Mouse (Mus musculus) heart, embryonic 13.5 days (tissue): ENCODE data around the gene Slc25a43. TPM values are rescaled to one million over a fixed set of nuclear protein-coding genes. Genes with fewer than 3 reads are reported as not detected.

ENCODE experiments used
- ATAC-seq: fragments of 200-750 bp; cut with Nextera tagmentation; 2 replicates; pipeline ENCODE4 v1.8.0; 2017; ENCODE audit warnings: moderate TSS enrichment; ENCODE audit not compliant: insufficient number of reproducible peaks, low FRiP score, low TSS enrichment; ENCODE audit errors: extremely low read depth
- H3K27ac ChIP-seq: fragments of 300-500 bp; sonication (generic); replicated peaks from 2 replicates; pipeline ENCODE4 v1.5.1; 2015; ENCODE audit warnings: moderate library complexity, mild to moderate bottlenecking, inconsistent platforms
- H3K27me3 ChIP-seq: fragments of 300-500 bp; sonication (generic); replicated peaks from 2 replicates; pipeline ENCODE4 v1.6.1; 2015; ENCODE audit warnings: mild to moderate bottlenecking, inconsistent platforms
- H3K36me3 ChIP-seq: fragments of 300-500 bp; sonication (generic); 2 replicates; pipeline ENCODE4 v1.6.1; 2015; ENCODE audit warnings: mild to moderate bottlenecking, inconsistent platforms
- H3K4me1 ChIP-seq: fragments of 300-500 bp; sonication (generic); 2 replicates; pipeline ENCODE4 v1.6.1; 2015; ENCODE audit warnings: inconsistent platforms
- H3K4me2 ChIP-seq: fragments of 300-500 bp; sonication (generic); 2 replicates; pipeline ENCODE4 v1.6.1; 2015; ENCODE audit warnings: inconsistent platforms, mild to moderate bottlenecking, moderate library complexity
- H3K4me3 ChIP-seq: fragments of 300-500 bp; sonication (generic); 2 replicates; pipeline ENCODE4 v1.5.1; 2015; ENCODE audit warnings: moderate library complexity, mild to moderate bottlenecking, inconsistent platforms
- H3K9ac ChIP-seq: fragments of 300-500 bp; sonication (generic); 2 replicates; pipeline ENCODE4 v1.6.1; 2015; ENCODE audit warnings: inconsistent platforms, mild to moderate bottlenecking, moderate library complexity
- H3K9me3 ChIP-seq: fragments of 300-500 bp; sonication (generic); 2 replicates; pipeline ENCODE4 v1.6.1; 2016; ENCODE audit warnings: inconsistent platforms
- WGBS: fragments of 180-500 bp; shearing (Covaris S2); methylation state at CpG from one replicate; pipeline ENCODE4 v1.1.7; 2015; ENCODE audit warnings: mixed read lengths; 5-methylcytosine and 5-hydroxymethylcytosine counted together
- polyA plus RNA-seq: library from polyadenylated mRNA; unstranded; fragments of >200 nt; fragmentation: Nextera tagmentation; extraction: Ambion mirVana; gene quantifications from 2 replicates; pipeline ENCODE4 v1.2.1, GENCODE M21; 2015

Gene Slc25a43
- 3.0 and 4.1 TPM in 2 replicates for polyA plus RNA-seq

DNA sequence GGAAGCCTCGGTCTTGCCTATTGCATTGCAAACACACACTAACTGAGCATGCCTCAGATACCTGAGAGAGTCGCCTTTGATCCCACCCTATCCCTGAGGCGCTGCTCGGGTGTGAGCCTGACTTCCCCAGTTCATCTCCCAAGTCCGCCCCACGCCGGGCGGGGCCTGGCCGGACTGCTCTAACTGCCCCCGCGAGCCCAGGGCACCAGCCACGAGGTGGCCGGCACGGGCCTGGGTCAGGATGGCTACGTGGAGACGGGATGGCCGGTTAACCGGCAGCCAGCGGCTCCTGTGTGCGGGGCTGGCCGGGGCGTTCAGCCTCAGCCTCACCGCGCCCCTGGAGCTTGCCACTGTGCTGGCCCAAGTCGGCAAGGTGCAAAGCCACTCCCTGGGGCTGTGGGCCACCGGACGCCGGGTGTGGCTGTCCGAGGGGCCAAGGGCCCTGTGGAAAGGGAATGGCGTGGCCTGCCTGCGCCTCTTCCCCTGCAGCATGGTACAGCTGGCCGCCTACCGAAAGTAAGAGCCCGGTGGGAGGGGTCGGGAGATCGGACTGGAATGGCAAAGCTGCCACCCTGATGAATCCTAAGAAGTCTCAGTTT lies at the start of gene Slc25a43:
Slc25a43 (plus strand) TSS at position 157 of the 599 bp plus-strand sequence.
- Histone ChIP-seq H3K4me1 (peaks cover 2% of the 10 kb centered on the region; the same call in 1 of the 2 replicates), H3K27ac (peak within 1 kb of the TSS; percentile 53; the same call in 1 of the 2 replicates), H3K4me3 (peak within 1 kb of the TSS; percentile 57), H3K27me3 (no peaks in the 10 kb centered on the region), H3K4me2 (peak within 1 kb of the TSS; percentile 77), H3K9ac (peak within 1 kb of the TSS; percentile 83), H3K36me3 (no peaks in the 10 kb centered on the region), H3K9me3 (no peaks in the 10 kb centered on the region)
- peak; percentile 42; the same call in 1 of the 2 replicates for ATAC-seq
- 9% methylated on average over 36 of the region's 36 CpGs for WGBS

DNA sequence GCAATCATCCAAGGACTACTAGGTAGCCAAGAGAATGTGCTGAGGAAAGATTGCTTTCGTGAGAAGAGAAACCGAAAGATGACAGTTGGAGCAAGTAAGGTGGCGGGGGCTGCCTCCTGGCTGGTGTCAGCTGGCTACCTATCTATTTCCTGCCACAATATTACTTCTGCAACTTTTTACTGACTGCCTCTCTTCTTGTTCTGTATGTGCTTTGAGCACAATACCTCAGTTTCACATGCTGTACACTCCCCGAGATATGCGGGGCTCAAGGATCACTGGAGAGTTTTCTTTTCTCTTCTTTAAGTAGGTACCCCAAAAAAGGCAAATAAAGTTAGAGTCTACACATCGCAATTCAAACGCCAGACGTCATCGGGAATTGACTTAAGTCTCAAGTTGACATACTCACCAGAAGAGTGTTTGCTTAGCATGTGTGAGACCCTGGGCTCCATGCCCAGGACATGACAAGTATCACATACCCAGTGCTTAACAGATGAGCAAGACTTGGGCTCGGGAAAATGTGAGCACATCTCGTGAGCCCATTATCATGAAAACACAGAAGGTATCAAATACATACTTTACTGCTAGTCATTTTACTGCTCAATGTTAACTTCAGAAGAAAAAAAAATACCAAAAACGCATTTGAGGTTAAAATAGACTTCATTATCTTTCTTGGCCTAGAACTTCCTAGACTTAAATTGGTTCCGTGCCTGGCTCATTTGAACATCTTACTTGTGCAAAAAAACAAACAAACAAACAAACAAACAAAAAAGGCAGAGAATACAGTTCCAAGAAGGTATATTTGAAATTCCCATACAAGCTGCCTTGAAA lies 3.1 kb upstream of the Slc25a43 start:
- H3K27me3 ChIP-seq: no peaks in the 10 kb centered on the region
- no peak overlapping the region for H3K4me3 ChIP-seq
- WGBS: 75% methylated on average over 13 of the region's 13 CpGs
- no peak overlapping the region for H3K4me2 ChIP-seq
- ATAC-seq: no peak
- no peaks in the 10 kb centered on the region for H3K36me3 ChIP-seq
- H3K9ac ChIP-seq: no peak overlapping the region
- no peak overlapping the region for H3K27ac ChIP-seq
- no peaks in the 10 kb centered on the region for H3K4me1 ChIP-seq
- no peaks in the 10 kb centered on the region for H3K9me3 ChIP-seq

- H3K4me3 ChIP-seq: no peak overlapping the region
- 18% methylated on average over 6 of the region's 6 CpGs for WGBS
- no peak overlapping the region for H3K4me2 ChIP-seq
- H3K27ac ChIP-seq: no peak overlapping the region
- H3K27me3 ChIP-seq: no peaks in the 10 kb centered on the region
- no peaks in the 10 kb centered on the region for H3K9me3 ChIP-seq
- no peaks in the 10 kb centered on the region for H3K36me3 ChIP-seq
- ATAC-seq: no peak
- H3K9ac ChIP-seq: no peak overlapping the region
- H3K4me1 ChIP-seq: no peaks in the 10 kb centered on the region
These were observed 2.2 kb upstream of the Slc25a43 start for GRCm38 (mm10) chrX:36741278-36741677.

GRCm38 (mm10) chrX:36742744-36743143 lies 715 bp upstream of the Slc25a43 start:
- Histone ChIP-seq H3K27me3 (no peaks in the 10 kb centered on the region), H3K4me3 (no peak overlapping the region), H3K9ac (no peak overlapping the region), H3K4me2 (no peak overlapping the region), H3K36me3 (no peaks in the 10 kb centered on the region), H3K4me1 (no peaks in the 10 kb centered on the region), H3K9me3 (no peaks in the 10 kb centered on the region), H3K27ac (no peak overlapping the region)
- WGBS: 79% methylated on average over 5 of the region's 5 CpGs
- no peak for ATAC-seq

- Histone ChIP-seq H3K27ac (peak overlapping the region; percentile 53; the same call in 1 of the 2 replicates), H3K36me3 (no peaks in the 10 kb centered on the region), H3K4me3 (no peak overlapping the region), H3K9me3 (no peaks in the 10 kb centered on the region), H3K27me3 (no peaks in the 10 kb centered on the region), H3K9ac (no peak overlapping the region), H3K4me2 (peak overlapping the region; percentile 77; the same call in 1 of the 2 replicates), H3K4me1 (peaks cover 3% of the 10 kb centered on the region; the same call in 1 of the 2 replicates)
- WGBS: 30% methylated on average over 7 of the region's 7 CpGs
- peak; percentile 46; the same call in 1 of the 2 replicates for ATAC-seq
These were observed 1.3 kb downstream of the Slc25a43 start for GRCm38 (mm10) chrX:36744735-36745134.

- H3K9ac ChIP-seq: no peak overlapping the region
- WGBS: 84% methylated on average over 7 of the region's 7 CpGs
- no peaks in the 10 kb centered on the region for H3K9me3 ChIP-seq
- H3K4me2 ChIP-seq: no peak overlapping the region
- peaks cover 3% of the 10 kb centered on the region; the same call in 1 of the 2 replicates for H3K4me1 ChIP-seq
- H3K27ac ChIP-seq: no peak overlapping the region
- no peaks in the 10 kb centered on the region for H3K27me3 ChIP-seq
- no peak overlapping the region for H3K4me3 ChIP-seq
- H3K36me3 ChIP-seq: no peaks in the 10 kb centered on the region
- no peak for ATAC-seq
These were observed 1.9 kb downstream of the Slc25a43 start for GRCm38 (mm10) chrX:36745333-36745732.

DNA sequence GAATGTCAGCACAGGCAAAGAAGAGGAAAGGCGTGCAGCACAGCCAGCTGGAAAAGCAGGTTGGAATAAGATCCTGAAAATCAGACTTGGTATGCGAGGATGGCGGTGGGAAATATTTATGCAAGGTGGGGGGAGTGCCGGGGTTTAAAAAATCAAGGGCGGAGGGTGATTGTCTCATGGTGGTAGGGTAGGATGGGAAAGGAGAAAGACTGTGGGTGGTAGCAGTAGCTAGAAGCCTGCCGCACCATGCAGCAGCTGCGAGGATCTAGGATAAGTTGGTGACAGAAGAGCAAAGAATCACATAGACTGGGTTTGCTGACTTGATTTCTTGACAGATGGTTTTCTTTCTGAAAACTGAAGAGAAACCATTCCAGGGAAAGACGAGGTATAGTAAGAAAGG lies 3.3 kb downstream of the Slc25a43 start:
- no peak for ATAC-seq
- Histone ChIP-seq H3K4me2 (no peak overlapping the region), H3K36me3 (no peaks in the 10 kb centered on the region), H3K9ac (no peak overlapping the region), H3K4me3 (no peak overlapping the region), H3K9me3 (no peaks in the 10 kb centered on the region), H3K27me3 (no peaks in the 10 kb centered on the region), H3K4me1 (peaks cover 3% of the 10 kb centered on the region; the same call in 1 of the 2 replicates), H3K27ac (no peak overlapping the region)
- 69% methylated on average over 8 of the region's 8 CpGs for WGBS

GRCm38 (mm10) chrX:36748573-36748972 lies 5.1 kb downstream of the Slc25a43 start:
- no peak overlapping the region for H3K4me3 ChIP-seq
- no peak for ATAC-seq
- no peaks in the 10 kb centered on the region for H3K36me3 ChIP-seq
- H3K9me3 ChIP-seq: no peaks in the 10 kb centered on the region
- 59% methylated on average over 3 of the region's 3 CpGs for WGBS
- no peak overlapping the region for H3K9ac ChIP-seq
- no peak overlapping the region for H3K4me2 ChIP-seq
- H3K27ac ChIP-seq: no peak overlapping the region
- peaks cover 3% of the 10 kb centered on the region; the same call in 1 of the 2 replicates for H3K4me1 ChIP-seq
- H3K27me3 ChIP-seq: no peaks in the 10 kb centered on the region

- H3K4me1 ChIP-seq: peaks cover 3% of the 10 kb centered on the region; the same call in 1 of the 2 replicates
- H3K9me3 ChIP-seq: no peaks in the 10 kb centered on the region
- no peaks in the 10 kb centered on the region for H3K36me3 ChIP-seq
- no peak overlapping the region for H3K4me3 ChIP-seq
- 58% methylated on average over 6 of the region's 6 CpGs for WGBS
- H3K9ac ChIP-seq: no peak overlapping the region
- no peak overlapping the region for H3K4me2 ChIP-seq
- H3K27ac ChIP-seq: no peak overlapping the region
- no peaks in the 10 kb centered on the region for H3K27me3 ChIP-seq
- ATAC-seq: no peak
These were observed 5.9 kb downstream of the Slc25a43 start for GRCm38 (mm10) chrX:36749281-36749785.

- peaks cover 3% of the 10 kb centered on the region; the same call in 1 of the 2 replicates for H3K4me1 ChIP-seq
These were observed 7.1 kb downstream of the Slc25a43 start for GRCm38 (mm10) chrX:36750591-36750990.

GRCm38 (mm10) chrX:36752586-36752985 lies 9.1 kb downstream of the Slc25a43 start:
- Histone ChIP-seq H3K9me3 (no peaks in the 10 kb centered on the region), H3K4me1 (peaks cover 3% of the 10 kb centered on the region; the same call in 1 of the 2 replicates), H3K27ac (no peak overlapping the region), H3K36me3 (no peaks in the 10 kb centered on the region), H3K4me2 (no peak overlapping the region), H3K27me3 (no peaks in the 10 kb centered on the region), H3K4me3 (no peak overlapping the region), H3K9ac (no peak overlapping the region)
- ATAC-seq: no peak
- WGBS: 81% methylated on average over 3 of the region's 3 CpGs

More at GRCm38 (mm10) chrX:36750591-36750990, 7.1 kb downstream of the Slc25a43 start:
- no peak overlapping the region for H3K4me2 ChIP-seq
- no peaks in the 10 kb centered on the region for H3K9me3 ChIP-seq
- no peaks in the 10 kb centered on the region for H3K27me3 ChIP-seq
- no peak overlapping the region for H3K27ac ChIP-seq
- no peaks in the 10 kb centered on the region for H3K36me3 ChIP-seq
- WGBS: 71% methylated on average over 1 of the region's 1 CpGs
- no peak overlapping the region for H3K9ac ChIP-seq
- no peak for ATAC-seq
- H3K4me3 ChIP-seq: no peak overlapping the region
